Mouse (Mus musculus): ENCODE data around the gene Smyd3.

- peak; percentile 23; the same call in 1 of the 2 replicates for TF ChIP-seq CTCF (IDR thresholded peaks at IDR 0.05)
- TF ChIP-seq EP300 (IDR thresholded peaks at IDR 0.05) = no peak
These were observed 28.7 kb upstream of the Smyd3 start for GRCm38 (mm10) chr1:179546551-179546917.
